Mouse (Mus musculus) spleen, postnatal 0 days (tissue): ENCODE data around the gene Apol8. TPM values are rescaled to one million over a fixed set of nuclear protein-coding genes. Genes with fewer than 3 reads are reported as not detected.

ENCODE experiments used
- polyA plus RNA-seq: library from polyadenylated mRNA; unstranded; fragments of >200 nt; fragmentation: Nextera tagmentation; extraction: Ambion mirVana; gene quantifications from 2 replicates; pipeline ENCODE4 v1.2.1, GENCODE M21; 2015

Gene Apol8
- 16.8 and 24.4 TPM in 2 replicates for polyA plus RNA-seq

DNA sequence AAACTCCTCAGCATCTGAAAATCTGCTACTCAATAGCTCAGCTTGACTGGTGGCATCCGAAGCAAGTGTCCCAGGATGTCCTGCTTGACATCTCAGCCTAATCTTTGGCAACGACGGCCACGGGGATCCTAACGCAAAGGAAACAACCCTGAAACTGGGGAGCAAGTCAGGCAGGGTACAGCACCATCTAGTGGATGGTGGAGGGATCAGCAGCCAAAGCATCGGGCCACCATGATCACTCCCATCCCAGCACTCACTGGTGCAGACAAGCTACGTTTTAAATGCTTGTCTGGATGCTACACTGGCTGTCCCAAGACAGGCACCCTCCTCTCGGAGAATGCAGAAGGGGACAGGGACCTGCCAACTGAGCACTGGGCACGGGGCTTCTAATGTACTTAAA is at the start of gene Apol8:
Gene Apol8, minus strand, starts transcription at position 156 of the 400 bp plus-strand sequence.

GRCm38 (mm10) chr15:77728739-77729138 is 28.1 kb downstream of the Apol8 start, which contains the start of gene Apol9b:
TSS of gene Apol9b (plus strand) at chr15:77729039.

GRCm38 (mm10) chr15:77698656-77699055 is 58.1 kb downstream of the Apol8 start, which contains the start of gene Apol7e:
TSS of gene Apol7e (plus strand) at chr15:77698857.

Other genes with a start within 250 kb of the Apol8 start
- gene Apol11a, start 248.7 kb downstream of the Apol8 start, polyA plus RNA-seq = 0.06 and 0.16 TPM in 2 replicates
- 0.07 and 0.53 TPM in 2 replicates for gene Apol7c, start 223.7 kb downstream of the Apol8 start, polyA plus RNA-seq
- gene 1700025B11Rik, start 195.1 kb downstream of the Apol8 start, polyA plus RNA-seq = not detected in 2 replicates
- gene Apol10b, start 160.9 kb downstream of the Apol8 start, polyA plus RNA-seq = 0.17 and 0.28 TPM in 2 replicates
- not detected in 2 replicates for gene Gm36245, start 157.7 kb downstream of the Apol8 start, polyA plus RNA-seq
- gene Apol11b, start 113.7 kb downstream of the Apol8 start, polyA plus RNA-seq = 7.0 and 10.3 TPM in 2 replicates
- gene Apol7e, start 58.1 kb downstream of the Apol8 start, polyA plus RNA-seq = 0.11 TPM in 1 of 2 replicates, not detected in the other
- 0.20 and 0.51 TPM in 2 replicates for gene Apol9b, start 28.0 kb downstream of the Apol8 start, polyA plus RNA-seq
- gene Myh9, start 85.2 kb upstream of the Apol8 start, polyA plus RNA-seq = 43.2 and 53.2 TPM in 2 replicates
- 162 and 181 TPM in 2 replicates for gene Txn2, start 172.0 kb upstream of the Apol8 start, polyA plus RNA-seq
- gene Foxred2, start 199.7 kb upstream of the Apol8 start, polyA plus RNA-seq = 1.2 and 1.9 TPM in 2 replicates
- 134 and 149 TPM in 2 replicates for gene Eif3d, start 213.8 kb upstream of the Apol8 start, polyA plus RNA-seq